Mouse (Mus musculus): ENCODE data around the gene Tas2r131.

GRCm38 (mm10) chr6:132980865-132981264 lies 23.1 kb upstream of the Tas2r131 start, which contains the start of gene Tas2r109:
- no peak for TF ChIP-seq CTCF (IDR thresholded peaks at IDR 0.05; ENCODE audit: borderline replicate concordance, control insufficient read depth, extremely low read depth, insufficient read depth, low read length, poor library complexity)
- no peak for TF ChIP-seq POLR2A (IDR thresholded peaks at IDR 0.05; ENCODE audit: control insufficient read depth, extremely low read depth, insufficient read depth, low read length, poor library complexity)
